Mouse (Mus musculus) brain, embryonic 18.5 days (tissue): ENCODE results near the gene Reep3.

ENCODE experiments used
- DNase-seq: peaks from one replicate; pipeline ENCODE4 v3.0.0-alpha.2; 2012; ENCODE audit warnings: low read depth, low spot score

Reep3 gene

GRCm38 (mm10) chr10:67083446-67084166, 13.1 kb downstream of the Reep3 start:
- DNase-seq, result no peak

DNA sequence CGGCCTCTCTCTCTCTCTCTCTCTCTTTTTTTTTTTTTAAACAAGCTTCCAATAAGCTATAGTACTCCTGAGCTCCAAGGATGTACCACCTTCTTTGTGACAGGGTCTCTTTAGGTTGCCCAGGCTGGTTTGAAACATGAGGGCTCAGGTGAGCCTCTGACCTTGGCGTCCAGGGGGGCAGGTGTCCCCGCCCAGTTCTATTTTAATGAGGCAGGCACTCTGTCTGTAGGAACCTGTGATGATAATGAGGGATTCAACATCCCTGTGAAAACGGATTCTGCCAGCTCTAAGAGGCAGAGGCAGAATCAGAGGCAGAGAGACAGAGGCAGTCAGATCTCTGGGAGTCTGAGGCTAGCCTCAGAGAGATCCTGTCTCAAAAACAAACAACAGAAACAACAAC, 14.2 kb downstream of the Reep3 start:
- DNase-seq, result no peak

DNA sequence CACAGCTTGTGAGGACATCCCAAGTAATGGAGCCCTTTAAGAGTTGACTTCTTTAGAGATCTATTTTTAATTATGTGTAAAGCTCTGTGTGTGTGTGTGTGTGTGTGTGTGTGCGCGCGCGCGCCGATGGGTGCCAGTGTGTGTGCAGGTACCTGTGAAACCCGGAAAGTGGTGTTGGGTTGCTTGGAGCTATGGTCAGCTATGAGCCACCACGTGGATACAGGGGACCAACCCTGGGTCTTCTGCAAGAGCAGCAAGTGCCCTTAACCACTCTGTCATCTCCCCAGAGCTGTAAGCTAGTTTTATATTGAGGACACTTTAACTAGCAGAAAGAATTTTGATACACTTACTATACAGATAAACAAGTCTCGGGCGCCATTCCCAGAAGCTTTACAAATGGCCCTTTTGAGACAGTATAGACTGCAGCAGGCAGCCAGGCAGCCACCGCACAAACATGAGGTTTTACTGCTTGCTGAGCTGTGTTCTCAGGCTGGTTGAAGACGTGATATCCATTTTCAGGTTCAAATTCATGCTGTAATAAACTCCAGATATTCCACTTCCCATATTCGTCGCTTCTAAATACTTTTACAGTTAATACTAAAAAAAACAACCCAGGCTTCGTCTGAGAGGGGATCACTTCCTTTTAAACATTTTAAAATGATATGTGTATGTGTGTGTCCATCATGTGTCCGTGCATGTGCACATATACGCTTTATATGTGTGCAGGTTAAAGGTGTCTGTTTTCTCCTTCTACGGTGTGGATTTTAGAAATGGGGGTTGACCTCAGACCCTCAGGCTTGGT, 15.3 kb downstream of the Reep3 start:
- no peak for DNase-seq

- DNase-seq, result no peak
These were observed 17.7 kb downstream of the Reep3 start for GRCm38 (mm10) chr10:67079030-67079429.

DNA sequence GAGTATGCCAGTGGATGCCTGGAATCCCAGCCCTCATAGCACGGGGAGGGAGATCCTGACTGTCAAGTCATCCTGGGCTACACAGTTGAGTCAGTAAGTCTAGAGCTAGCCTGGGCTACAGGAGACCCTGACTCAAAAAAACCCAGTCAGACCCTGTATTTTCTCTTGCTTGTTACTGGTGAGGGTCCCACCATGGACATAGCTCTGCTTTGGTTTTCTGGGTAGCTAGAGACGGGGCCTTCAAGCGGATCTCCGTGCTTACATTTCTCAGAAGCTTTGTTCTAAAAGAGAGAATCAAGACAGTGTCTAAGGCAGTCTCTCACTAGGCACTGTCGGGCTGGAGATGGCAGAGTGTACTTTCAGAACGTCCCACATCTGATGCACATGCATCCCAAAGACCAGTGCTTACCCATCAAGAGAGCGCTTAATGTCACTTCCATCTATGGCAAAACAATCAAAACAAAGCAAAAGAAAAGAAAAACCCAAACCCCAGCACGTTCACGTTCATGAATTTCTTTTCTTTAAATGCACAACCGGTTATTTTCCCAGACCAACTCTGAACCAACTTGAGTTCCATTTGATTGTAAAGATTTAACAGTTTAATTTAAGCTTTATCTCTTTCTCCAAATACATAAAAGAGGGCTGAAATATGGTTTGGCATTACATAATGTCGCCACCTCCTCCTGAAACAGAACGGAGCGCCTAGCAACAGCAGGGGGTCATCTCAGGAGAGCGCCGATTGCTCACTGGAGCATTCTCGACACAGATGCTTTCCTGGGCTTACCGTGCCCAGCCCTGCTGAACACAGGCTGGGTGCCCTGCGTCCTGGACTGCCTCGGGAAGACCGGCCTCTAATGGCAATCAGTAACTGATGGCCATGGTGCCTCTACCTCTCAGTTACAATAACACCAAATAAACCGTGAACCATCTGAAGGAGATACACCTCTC, 20.5 kb downstream of the Reep3 start:
- no peak for DNase-seq

DNA sequence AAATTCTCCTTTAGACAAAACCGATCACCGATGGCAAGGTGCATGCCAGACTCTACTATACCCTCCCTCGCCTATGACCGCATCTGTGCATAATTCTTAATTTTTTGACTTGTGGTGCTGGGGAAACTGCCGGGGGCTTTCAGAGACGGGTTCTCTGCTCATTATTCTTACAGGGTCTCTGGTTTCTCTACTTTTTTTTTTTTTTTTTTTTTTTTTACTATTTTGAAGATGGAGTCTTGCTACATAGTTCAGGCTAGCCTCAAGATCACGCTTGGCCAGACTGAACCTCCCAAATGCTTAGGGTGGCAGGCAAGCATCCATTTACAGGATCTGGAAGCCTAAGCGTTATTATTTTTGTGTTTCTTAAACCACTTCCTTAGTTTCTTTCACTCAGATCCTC, 23.2 kb downstream of the Reep3 start:
- no peak for DNase-seq

- DNase-seq, result no peak
These were observed 24.1 kb downstream of the Reep3 start for GRCm38 (mm10) chr10:67072600-67072999.

DNA sequence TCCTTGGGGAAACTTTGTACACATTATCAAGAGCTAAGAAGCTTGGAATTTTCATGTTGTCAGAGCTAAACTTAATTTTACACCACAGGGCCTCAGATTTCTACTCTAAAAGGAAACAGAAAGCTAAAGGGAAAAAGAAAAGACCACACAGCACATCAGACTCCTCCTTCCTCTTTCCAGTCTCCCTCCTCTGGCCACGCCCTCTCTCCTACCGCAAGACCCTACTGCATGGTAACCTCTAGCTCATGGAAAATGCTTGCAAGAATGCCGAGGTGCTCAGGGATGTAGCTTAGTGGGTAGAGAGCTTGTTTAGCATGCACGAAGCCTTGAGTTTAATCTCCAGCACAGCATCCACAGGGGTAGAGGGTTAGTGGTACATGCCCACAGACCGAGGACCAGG, 24.9 kb downstream of the Reep3 start:
- no peak for DNase-seq

GRCm38 (mm10) chr10:67071389-67071788, 25.4 kb downstream of the Reep3 start:
- DNase-seq, result no peak

DNA sequence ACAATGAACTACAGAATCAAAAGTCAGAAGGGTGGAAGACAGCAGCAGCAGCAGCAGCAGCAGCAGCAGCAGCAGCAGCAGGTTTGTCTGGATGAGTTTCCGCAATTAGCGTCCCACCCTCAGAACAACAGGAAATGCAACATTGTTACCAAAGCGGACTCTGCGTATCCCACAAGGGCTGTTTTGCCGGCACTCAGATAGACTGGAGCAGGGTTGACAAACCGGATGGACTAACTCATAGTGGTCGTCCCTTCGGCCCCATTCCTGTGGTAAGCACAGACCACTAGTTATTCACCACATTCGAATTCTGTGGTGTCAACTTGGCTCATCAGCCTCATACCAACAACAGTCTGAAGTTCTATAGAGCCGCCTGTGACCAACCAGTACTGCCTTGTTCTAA, 27.7 kb downstream of the Reep3 start:
- no peak for DNase-seq

GRCm38 (mm10) chr10:67066421-67066820, 30.3 kb downstream of the Reep3 start:
- no peak for DNase-seq

DNA sequence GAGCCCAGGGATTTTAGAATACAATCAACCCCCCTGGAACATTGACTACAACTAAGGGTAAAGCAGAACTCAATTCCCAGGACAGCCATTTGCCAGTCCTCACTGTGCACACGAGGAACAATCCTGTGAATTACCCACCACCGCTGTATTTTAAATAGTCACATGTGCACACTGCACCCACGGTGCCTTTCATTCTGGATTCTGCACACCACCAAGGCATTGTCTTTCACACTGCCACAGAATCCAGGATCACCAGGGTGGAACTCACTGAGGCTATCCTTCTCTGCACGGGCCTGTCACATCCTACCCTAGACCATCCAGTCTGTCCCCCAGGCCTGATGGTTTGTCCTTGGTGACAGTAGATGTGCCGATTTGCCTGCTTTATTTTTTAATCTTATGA, 30.8 kb downstream of the Reep3 start:
- no peak for DNase-seq

- DNase-seq, result no peak
These were observed 31.4 kb downstream of the Reep3 start for GRCm38 (mm10) chr10:67065277-67065887.

DNA sequence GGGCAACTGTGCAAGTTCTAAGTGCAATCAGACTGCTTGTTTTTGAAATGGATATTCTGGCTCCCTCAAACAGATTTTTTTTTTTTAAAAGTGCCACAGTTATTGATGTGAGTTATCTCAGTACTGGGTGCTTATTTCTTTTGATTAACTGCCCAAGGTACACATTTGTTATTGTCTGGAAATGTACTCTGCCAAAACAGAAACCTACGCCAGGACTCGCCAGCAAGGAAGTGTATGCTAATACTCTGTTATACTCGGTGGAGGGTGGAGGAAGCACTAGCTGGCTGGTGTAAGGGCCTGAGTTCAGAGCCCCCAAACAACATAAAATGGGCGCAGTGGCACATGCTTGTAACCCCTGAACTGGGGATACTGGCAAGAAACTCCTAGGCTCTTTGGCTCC, 34.9 kb downstream of the Reep3 start:
- DNase-seq, result no peak

GRCm38 (mm10) chr10:67061367-67061801, 35.4 kb downstream of the Reep3 start:
- DNase-seq, result no peak

DNA sequence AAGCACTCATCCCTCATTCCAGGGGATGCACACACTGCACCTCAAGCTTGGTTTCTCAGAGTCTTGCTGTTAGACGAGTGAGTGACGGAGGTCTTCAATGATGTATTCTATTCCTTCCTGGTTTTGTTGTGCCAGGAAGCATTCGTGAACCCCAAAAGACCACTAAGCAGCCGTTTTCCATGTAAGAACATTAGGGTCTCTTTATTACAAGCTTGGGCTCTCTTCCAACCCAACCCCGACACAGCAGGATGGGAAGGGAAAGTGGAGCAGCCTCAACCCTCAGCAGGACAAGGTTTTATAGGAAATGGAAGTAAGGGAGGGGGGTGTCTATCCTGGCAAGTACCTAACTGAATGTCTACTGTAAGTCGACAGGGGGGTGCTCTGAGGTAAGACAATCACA, 38.0 kb downstream of the Reep3 start:
- DNase-seq, result no peak

DNA sequence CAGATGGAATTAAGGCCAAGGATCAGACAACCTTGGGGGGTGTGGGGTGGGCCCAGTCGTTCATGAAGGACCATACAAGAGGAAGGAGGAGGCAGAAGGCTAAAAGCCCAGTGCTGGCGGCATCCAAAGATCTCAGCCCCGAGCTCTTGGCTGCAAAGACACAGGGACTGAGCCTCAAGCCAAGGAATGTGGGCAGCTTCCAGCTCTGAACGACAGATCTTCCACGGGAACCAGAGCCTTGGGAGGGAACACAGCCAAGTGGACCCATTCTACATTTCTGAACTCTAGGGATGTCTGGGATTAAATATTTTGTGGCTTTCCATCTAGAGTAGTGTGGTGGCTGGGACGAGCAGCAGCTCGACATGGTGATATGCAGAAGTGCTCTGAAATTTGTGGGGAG, 38.4 kb downstream of the Reep3 start:
- no peak for DNase-seq

DNA sequence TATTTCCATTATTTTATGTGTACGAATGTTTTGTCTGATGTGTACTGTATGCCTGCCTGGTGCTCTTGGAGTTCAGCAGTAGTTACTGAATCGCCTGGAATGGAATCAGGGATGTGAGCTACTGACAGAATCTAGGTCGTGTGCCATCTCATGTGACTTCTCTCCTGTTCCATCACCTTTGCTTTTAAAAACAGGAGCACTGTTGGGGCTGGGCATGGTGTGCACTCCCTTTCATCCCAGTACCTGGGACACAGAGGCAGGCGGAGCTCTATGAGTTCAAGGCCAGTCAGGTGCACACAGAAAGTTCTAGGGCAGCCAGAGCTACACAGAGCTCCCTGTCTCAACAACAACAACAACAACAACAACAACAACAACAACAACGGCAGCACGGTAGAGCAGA, 39.0 kb downstream of the Reep3 start:
- no peak for DNase-seq

DNA sequence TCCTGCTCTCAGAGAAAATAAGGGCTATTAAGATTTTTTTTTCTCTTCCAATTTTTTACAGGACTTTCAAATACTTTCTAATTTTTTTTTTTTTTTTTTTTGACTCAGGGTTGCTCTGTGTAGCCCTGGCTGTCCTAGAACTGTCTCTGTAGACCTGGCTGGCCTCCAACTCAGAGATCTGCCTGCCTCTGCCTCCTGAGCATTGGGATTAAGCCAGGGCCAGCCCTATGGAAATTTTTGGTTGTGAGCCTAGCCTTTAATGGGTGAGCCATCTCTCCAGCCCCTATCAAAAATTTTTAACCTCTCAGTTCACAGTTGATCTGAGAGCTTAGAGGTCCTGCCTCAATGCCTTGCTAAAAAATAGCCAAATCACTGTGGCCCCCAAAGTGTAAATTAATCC, 39.5 kb downstream of the Reep3 start:
- no peak for DNase-seq

- DNase-seq, result no peak
These were observed 40.6 kb downstream of the Reep3 start for GRCm38 (mm10) chr10:67055867-67056856.
